Mouse (Mus musculus): ENCODE measurements at regions not wholly inside any gene's neighbourhood (a gene's known extent, or its start where the extent isn't known, plus 50 kb on each side); places are given as distances from the start of the nearest gene placed in this dataset.

- no peak for TF ChIP-seq POLR2A (IDR thresholded peaks at IDR 0.05; ENCODE audit: borderline replicate concordance, extremely low read depth, low read depth, low read length)
- no peak for TF ChIP-seq CTCF (IDR thresholded peaks at IDR 0.05; ENCODE audit: insufficient read depth, low read length)
These were observed 459.4 kb downstream of the Dad1 start for GRCm38 (mm10) chr14:53794527-53794926.
